Mouse (Mus musculus): ENCODE data around the gene Ccrl2.

GRCm38 (mm10) chr9:111057544-111058370 lies 438 bp upstream of the Ccrl2 start:
- TF ChIP-seq CTCF (IDR thresholded peaks at IDR 0.05; ENCODE audit: low read depth, low read length) (no peak), POLR2AphosphoS5 (IDR thresholded peaks at IDR 0.05; ENCODE audit: insufficient replicate concordance, low read depth, low read length) (no peak), GATA1 (IDR thresholded peaks at IDR 0.05; ENCODE audit: borderline replicate concordance, low read length) (no peak), TAL1 (conservative IDR thresholded peaks at IDR 0.05; ENCODE audit: low read depth, low read length) (no peak)

Measured in G1E (cell line).